Mouse (Mus musculus) G1E (cell line): ENCODE results near the gene Tardbp. TPM values are rescaled to one million over a fixed set of nuclear protein-coding genes. Genes with fewer than 3 reads are reported as not detected.

Experiments used
- ATAC-seq: 2 replicates; pipeline ENCODE4 v1.8.0; 2016; ENCODE audit warnings: mild to moderate bottlenecking; ENCODE audit not compliant: insufficient number of reproducible peaks, poor library complexity, low FRiP score, severe bottlenecking; ENCODE audit errors: extremely low read depth
- DNase-seq: peaks from one replicate; pipeline ENCODE4 v3.0.0; 2012; ENCODE audit warnings: low spot score
- H3K27me3 ChIP-seq: 2 replicates; pipeline ENCODE4 v1.6.1; 2012; ENCODE audit warnings: mild to moderate bottlenecking, low read length, inconsistent platforms; ENCODE audit not compliant: insufficient read depth
- H3K36me3 ChIP-seq: replicated peaks from 2 replicates; pipeline ENCODE3; 2012; ENCODE audit warnings: mild to moderate bottlenecking, inconsistent platforms
- H3K4me1 ChIP-seq: 2 replicates; pipeline ENCODE4 v1.6.1; 2012; ENCODE audit warnings: low read depth, low read length, inconsistent platforms, mixed read lengths; ENCODE audit not compliant: insufficient read depth
- H3K4me3 ChIP-seq: 2 replicates; pipeline ENCODE4 v1.5.1; 2012; ENCODE audit warnings: low read depth, mild to moderate bottlenecking, inconsistent platforms, low read length, moderate library complexity, mixed read lengths
- H3K9me3 ChIP-seq: replicated peaks from 2 replicates; pipeline ENCODE4 v1.6.1; 2012; ENCODE audit warnings: inconsistent platforms
- CTCF ChIP-seq: IDR thresholded peaks from 2 replicates; pipeline ENCODE4 v1.5.1; 2012; ENCODE audit warnings: low read depth, low read length, inconsistent platforms, mixed read lengths
- GATA1 ChIP-seq: IDR thresholded peaks from 2 replicates; pipeline ENCODE4 v1.6.1; 2012; ENCODE audit warnings: borderline replicate concordance, low read length, inconsistent platforms, mixed read lengths
- GATA2 ChIP-seq: IDR thresholded peaks from 2 replicates; pipeline ENCODE4 v1.6.1; 2012; ENCODE audit warnings: low read depth, low read length, inconsistent platforms, borderline replicate concordance
- POLR2AphosphoS5 ChIP-seq: IDR thresholded peaks from 2 replicates; pipeline ENCODE4 v1.6.1; 2012; ENCODE audit warnings: low read depth, low read length, inconsistent platforms; ENCODE audit not compliant: insufficient replicate concordance
- TAL1 ChIP-seq: conservative IDR thresholded peaks from 2 replicates; pipeline ENCODE4 v1.6.1; 2012; ENCODE audit warnings: low read depth, low read length, inconsistent platforms, mixed read lengths
- polyA plus RNA-seq: library from polyadenylated mRNA; stranded (reverse); fragments of >175 nt; gene quantifications from 2 replicates; pipeline ENCODE4 v1.2.3, GENCODE M21; 2012
- total RNA-seq, 2 experiments: library from RNA; stranded (forward) in 1 of 2; stranded (reverse) in 1 of 2; fragments of 200-1000 nt in 1 of 2; fragments of >200 nt in 1 of 2; fragmentation: Nextera tagmentation in 1 of 2; gene quantifications; 2 replicates each; pipeline ENCODE4 v1.2.3; 2014 to 2017

Gene Tardbp
- total and polyA plus RNA-seq, 3 experiments, result 59.3 to 649 (median 296) TPM

- Histone ChIP-seq H3K4me1 (peaks cover 53% of the 10 kb centered on the region), H3K36me3 (peaks cover 31% of the 10 kb centered on the region), H3K27me3 (no peaks in the 10 kb centered on the region; the same call in 1 of the 2 replicates), H3K9me3 (no peaks in the 10 kb centered on the region), H3K4me3 (no peak overlapping the region)
- ATAC-seq (no peak), DNase-seq (no peak)
- TF ChIP-seq GATA1 (no peak), TAL1 (no peak), CTCF (no peak), POLR2AphosphoS5 (no peak), GATA2 (no peak)
These were observed 37.3 kb downstream of the Tardbp start for GRCm38 (mm10) chr4:148589565-148589964.

GRCm38 (mm10) chr4:148588793-148589192, 38.0 kb downstream of the Tardbp start:
- ATAC-seq, result no peak
- no peak for DNase-seq
- peaks cover 47% of the 10 kb centered on the region for H3K4me1 ChIP-seq

GRCm38 (mm10) chr4:148586648-148587047, 40.2 kb downstream of the Tardbp start:
- Histone ChIP-seq H3K36me3 (peaks cover 23% of the 10 kb centered on the region), H3K27me3 (no peaks in the 10 kb centered on the region), H3K9me3 (no peaks in the 10 kb centered on the region), H3K4me3 (no peak overlapping the region), H3K4me1 (peaks cover 47% of the 10 kb centered on the region)
- TF ChIP-seq POLR2AphosphoS5 (no peak), GATA2 (no peak), CTCF (no peak), GATA1 (no peak), TAL1 (no peak)
- DNase-seq, result no peak
- ATAC-seq, result no peak

More at GRCm38 (mm10) chr4:148588793-148589192, 38.0 kb downstream of the Tardbp start:
- Histone ChIP-seq H3K27me3 (no peaks in the 10 kb centered on the region), H3K9me3 (no peaks in the 10 kb centered on the region), H3K36me3 (peaks cover 25% of the 10 kb centered on the region), H3K4me3 (no peak overlapping the region)
- TF ChIP-seq GATA1 (no peak), GATA2 (no peak)

GRCm38 (mm10) chr4:148583257-148583656, 43.6 kb downstream of the Tardbp start:
- peaks cover 57% of the 10 kb centered on the region for H3K36me3 ChIP-seq
- TF ChIP-seq GATA2 (no peak), TAL1 (peak; percentile 87), GATA1 (no peak), CTCF (no peak), POLR2AphosphoS5 (no peak)
- ATAC-seq (peak; percentile 88), DNase-seq (peak; percentile 70)
- no peaks in the 10 kb centered on the region for H3K27me3 ChIP-seq
- peaks cover 46% of the 10 kb centered on the region for H3K4me1 ChIP-seq
- no peaks in the 10 kb centered on the region for H3K9me3 ChIP-seq
- H3K4me3 ChIP-seq, result peak overlapping the region; percentile 21; the same call in 1 of the 2 replicates

GRCm38 (mm10) chr4:148581422-148581821, 45.4 kb downstream of the Tardbp start:
- no peak for TF ChIP-seq GATA1
- no peak for TF ChIP-seq GATA2
- TF ChIP-seq CTCF, result no peak
- no peak for TF ChIP-seq TAL1
- no peak for TF ChIP-seq POLR2AphosphoS5
- Histone ChIP-seq H3K9me3 (no peaks in the 10 kb centered on the region), H3K27me3 (no peaks in the 10 kb centered on the region), H3K36me3 (peaks cover 75% of the 10 kb centered on the region), H3K4me3 (no peak overlapping the region), H3K4me1 (peaks cover 43% of the 10 kb centered on the region)
- ATAC-seq (no peak), DNase-seq (no peak)

GRCm38 (mm10) chr4:148580765-148581164, 46.1 kb downstream of the Tardbp start:
- TF ChIP-seq POLR2AphosphoS5 (no peak), TAL1 (no peak), GATA1 (no peak), GATA2 (no peak), CTCF (no peak)
- Histone ChIP-seq H3K36me3 (peaks cover 82% of the 10 kb centered on the region), H3K27me3 (no peaks in the 10 kb centered on the region; the same call in 1 of the 2 replicates), H3K4me3 (no peak overlapping the region), H3K4me1 (peaks cover 44% of the 10 kb centered on the region), H3K9me3 (no peaks in the 10 kb centered on the region)
- DNase-seq, result no peak
- no peak for ATAC-seq

GRCm38 (mm10) chr4:148573222-148573621, 53.6 kb downstream of the Tardbp start:
- no peak overlapping the region for H3K4me3 ChIP-seq
- peaks cover 18% of the 10 kb centered on the region; the same call in 1 of the 2 replicates for H3K4me1 ChIP-seq
- DNase-seq, result no peak
- no peaks in the 10 kb centered on the region; the same call in 1 of the 2 replicates for H3K27me3 ChIP-seq
- peaks cover 99% of the 10 kb centered on the region for H3K36me3 ChIP-seq
- no peak for ATAC-seq
- H3K9me3 ChIP-seq, result no peaks in the 10 kb centered on the region
- TF ChIP-seq GATA1 (no peak), GATA2 (no peak), CTCF (no peak), TAL1 (no peak), POLR2AphosphoS5 (no peak)
